Mouse (Mus musculus) small intestine, adult 2 months (tissue): ENCODE results near the gene Man1c1. TPM values are rescaled to one million over a fixed set of nuclear protein-coding genes. Genes with fewer than 3 reads are reported as not detected.
A peak's percentile ranks its signal among the peaks of the same experiment; 100 is the strongest.

Source experiments
- H3K27ac ChIP-seq: fragments of 200-500 bp; 2 replicates; pipeline ENCODE4 v1.5.1; 2012; ENCODE audit warnings: low read depth, low read length, control low read depth, inconsistent platforms; ENCODE audit not compliant: insufficient read depth
- H3K27me3 ChIP-seq: fragments of 200-500 bp; 2 replicates; pipeline ENCODE4 v1.6.1; 2012; ENCODE audit warnings: mild to moderate bottlenecking, moderate library complexity, low read length, inconsistent platforms; ENCODE audit not compliant: control insufficient read depth, insufficient read depth
- H3K36me3 ChIP-seq: fragments of 200-500 bp; 2 replicates; pipeline ENCODE4 v1.6.1; 2012; ENCODE audit warnings: mild to moderate bottlenecking, low read length, control low read depth, inconsistent platforms; ENCODE audit not compliant: control insufficient read depth, insufficient read depth
- H3K4me1 ChIP-seq: fragments of 200-500 bp; 2 replicates; pipeline ENCODE4 v1.6.1; 2012; ENCODE audit warnings: low read length, inconsistent platforms, mixed read lengths; ENCODE audit not compliant: control insufficient read depth, insufficient read depth, insufficient read length
- H3K4me3 ChIP-seq: fragments of 200-500 bp; 2 replicates; pipeline ENCODE4 v1.5.1; 2012; ENCODE audit warnings: low read depth, mild to moderate bottlenecking, control low read depth, inconsistent platforms, low read length, moderate library complexity
- CTCF ChIP-seq: fragments of 200-500 bp; IDR thresholded peaks from 2 replicates; pipeline ENCODE4 v1.5.1; 2012; ENCODE audit warnings: low read depth, mild to moderate bottlenecking, control low read depth, inconsistent platforms, low read length, moderate library complexity, mixed read lengths; ENCODE audit not compliant: insufficient replicate concordance, insufficient read length; ENCODE audit errors: extremely low read depth
- POLR2A ChIP-seq: fragments of 200-500 bp; IDR thresholded peaks from 2 replicates; pipeline ENCODE4 v1.6.1; 2012; ENCODE audit warnings: low read depth, mild to moderate bottlenecking, control low read depth, inconsistent platforms, low read length, moderate library complexity
- WGBS: fragments of 180-500 bp; shearing (Covaris S2); methylation state at CpG from one replicate; pipeline ENCODE4 v1.1.7; 2018; 5-methylcytosine and 5-hydroxymethylcytosine counted together
- polyA plus RNA-seq: library from polyadenylated mRNA; depleted of rRNA; stranded (reverse); fragments of >200 nt; gene quantifications from 2 replicates; pipeline ENCODE4 v1.2.3, GENCODE M21; 2012

Man1c1 gene
- polyA plus RNA-seq, 1 experiment, result 3.7 TPM

DNA sequence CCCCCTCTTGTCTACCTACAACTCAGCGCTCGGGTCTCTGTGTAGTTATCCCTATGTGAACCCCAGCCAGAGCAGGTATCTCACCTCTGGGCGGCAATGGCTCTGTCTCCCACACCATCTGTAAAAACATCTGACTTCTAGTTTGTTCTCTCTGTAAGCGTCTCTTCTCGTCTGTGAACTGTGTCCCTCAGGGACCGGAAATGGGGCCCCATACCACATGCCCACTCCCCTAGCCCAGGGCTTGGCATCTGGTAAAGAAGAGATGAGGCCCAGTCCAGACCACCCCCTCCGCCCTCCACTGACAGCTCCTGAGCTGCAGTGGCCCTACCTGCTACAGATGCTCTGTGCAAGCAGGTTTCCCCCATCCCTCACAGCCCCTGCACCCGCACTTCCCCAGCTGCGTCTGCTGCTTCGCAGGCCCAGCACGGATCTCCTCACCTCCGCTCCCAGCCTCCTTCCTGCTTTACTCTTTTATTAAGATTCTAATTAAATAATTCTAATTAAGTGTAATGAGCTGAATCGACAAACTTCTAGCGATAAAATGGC, 33.3 kb upstream of the Man1c1 start:
- Histone ChIP-seq H3K4me3 (no peak overlapping the region), H3K27ac (no peak overlapping the region), H3K36me3 (no peaks in the 10 kb centered on the region), H3K4me1 (peaks cover 12% of the 10 kb centered on the region), H3K27me3 (no peaks in the 10 kb centered on the region; the same call in 1 of the 2 replicates)
- no peak for TF ChIP-seq POLR2A
- TF ChIP-seq CTCF, result no peak
- WGBS, result 81% methylated on average over 14 of the region's 14 CpGs

DNA sequence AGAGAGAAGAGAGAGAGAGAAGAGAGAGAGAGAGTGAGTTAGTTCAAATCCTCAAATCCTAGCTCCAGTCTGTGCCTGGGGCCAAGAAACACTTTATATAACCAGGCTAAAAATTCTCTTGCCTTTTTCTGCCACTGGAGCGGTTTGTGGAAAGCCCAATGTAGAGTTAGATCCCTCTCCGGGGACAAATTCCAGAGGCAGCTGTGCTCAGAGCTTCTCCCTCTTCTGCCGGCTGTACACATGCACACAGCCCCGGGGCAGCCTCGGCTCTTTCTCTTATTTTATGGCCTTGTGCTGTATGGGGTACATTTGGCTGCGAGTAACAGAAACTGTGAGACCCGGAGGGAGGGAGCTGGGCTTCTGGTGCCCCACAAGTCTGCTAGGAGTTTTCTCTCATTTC, 32.1 kb upstream of the Man1c1 start:
- no peak overlapping the region for H3K4me3 ChIP-seq
- H3K4me1 ChIP-seq, result peaks cover 12% of the 10 kb centered on the region
- H3K36me3 ChIP-seq, result no peaks in the 10 kb centered on the region
- TF ChIP-seq CTCF (no peak), POLR2A (no peak)
- H3K27me3 ChIP-seq, result no peaks in the 10 kb centered on the region; the same call in 1 of the 2 replicates
- H3K27ac ChIP-seq, result no peak overlapping the region
- 61% methylated on average over 7 of the region's 7 CpGs for WGBS

GRCm38 (mm10) chr4:134734629-134735081, 30.6 kb upstream of the Man1c1 start:
- 30% methylated on average over 9 of the region's 9 CpGs for WGBS
- Histone ChIP-seq H3K27ac (peak overlapping the region; percentile 29), H3K4me3 (no peak overlapping the region), H3K36me3 (no peaks in the 10 kb centered on the region), H3K27me3 (no peaks in the 10 kb centered on the region; the same call in 1 of the 2 replicates), H3K4me1 (peaks cover 14% of the 10 kb centered on the region)
- no peak for TF ChIP-seq CTCF
- TF ChIP-seq POLR2A, result no peak

- peak overlapping the region; percentile 41 for H3K4me3 ChIP-seq
- H3K27me3 ChIP-seq, result no peaks in the 10 kb centered on the region; the same call in 1 of the 2 replicates
- peak overlapping the region; percentile 29 for H3K27ac ChIP-seq
- H3K36me3 ChIP-seq, result no peaks in the 10 kb centered on the region
- H3K4me1 ChIP-seq, result peaks cover 14% of the 10 kb centered on the region
- 5% methylated on average over 13 of the region's 13 CpGs for WGBS
- TF ChIP-seq CTCF, result no peak
- no peak for TF ChIP-seq POLR2A
Observed at GRCm38 (mm10) chr4:134734038-134734628, 30.0 kb upstream of the Man1c1 start.

GRCm38 (mm10) chr4:134733371-134733770, 29.3 kb upstream of the Man1c1 start:
- no peak overlapping the region for H3K27ac ChIP-seq
- H3K27me3 ChIP-seq, result no peaks in the 10 kb centered on the region; the same call in 1 of the 2 replicates
- 64% methylated on average over 9 of the region's 9 CpGs for WGBS
- peaks cover 14% of the 10 kb centered on the region for H3K4me1 ChIP-seq
- no peak overlapping the region for H3K4me3 ChIP-seq
- H3K36me3 ChIP-seq, result no peaks in the 10 kb centered on the region
- TF ChIP-seq POLR2A, result no peak
- no peak for TF ChIP-seq CTCF

GRCm38 (mm10) chr4:134730106-134730505, 26.0 kb upstream of the Man1c1 start:
- 11% methylated on average over 8 of the region's 8 CpGs for WGBS
- H3K27ac ChIP-seq, result no peak overlapping the region
- TF ChIP-seq POLR2A (no peak), CTCF (no peak)

GRCm38 (mm10) chr4:134725735-134726345, 21.8 kb upstream of the Man1c1 start:
- WGBS, result 51% methylated on average over 13 of the region's 13 CpGs
- Histone ChIP-seq H3K4me3 (no peak overlapping the region), H3K36me3 (no peaks in the 10 kb centered on the region), H3K27ac (peak overlapping the region; percentile 53), H3K27me3 (no peaks in the 10 kb centered on the region), H3K4me1 (peaks cover 10% of the 10 kb centered on the region)
- TF ChIP-seq CTCF (no peak), POLR2A (no peak)

More at GRCm38 (mm10) chr4:134730106-134730505, 26.0 kb upstream of the Man1c1 start:
- peaks cover 22% of the 10 kb centered on the region for H3K4me1 ChIP-seq
- no peaks in the 10 kb centered on the region for H3K36me3 ChIP-seq
- H3K4me3 ChIP-seq, result no peak overlapping the region
- H3K27me3 ChIP-seq, result no peaks in the 10 kb centered on the region
